Mouse (Mus musculus): Measurements from ENCODE around the gene Ets1.

DNA sequence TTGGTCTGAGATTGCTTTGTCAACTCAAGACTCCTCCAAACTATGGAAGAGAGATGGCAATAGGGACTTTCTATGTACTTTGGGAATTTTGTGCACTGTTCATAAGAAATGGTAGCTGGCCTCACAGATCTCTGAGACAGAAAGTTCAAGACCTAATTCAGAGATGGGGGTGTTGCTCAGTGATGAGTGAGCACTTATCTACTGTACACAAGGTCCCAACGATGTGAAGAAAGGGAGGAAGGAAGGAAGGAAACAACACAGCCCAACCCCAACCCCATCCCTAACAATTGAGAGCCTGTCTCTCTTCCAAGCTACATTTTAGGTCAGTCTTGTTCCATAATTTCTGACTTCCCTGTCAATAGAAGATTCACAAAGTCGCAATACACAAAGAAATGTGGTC is 125.3 kb downstream of the Ets1 start:
- TF ChIP-seq CTCF (IDR thresholded peaks at IDR 0.05; ENCODE audit: extremely low read depth, insufficient read depth, low read length): no peak
- no peak for TF ChIP-seq POLR2A (IDR thresholded peaks at IDR 0.05; ENCODE audit: extremely low read depth, insufficient read depth, low read length)

All from cortical plate, adult 2 months (tissue).